Mouse (Mus musculus) limb, embryonic 15.5 days (tissue): Measurements from ENCODE around the gene Kl. TPM values are rescaled to one million over a fixed set of nuclear protein-coding genes. Genes with fewer than 3 reads are reported as not detected.

ENCODE experiments used
- ATAC-seq: fragments of 200-750 bp; cut with Nextera tagmentation; 2 replicates; pipeline ENCODE4 v1.8.0; 2017; ENCODE audit warnings: low read depth, moderate TSS enrichment; ENCODE audit not compliant: insufficient number of reproducible peaks, low FRiP score, low TSS enrichment
- H3K27ac ChIP-seq: fragments of 300-500 bp; sonication (generic); 2 replicates; pipeline ENCODE4 v1.5.1; 2015; ENCODE audit warnings: moderate library complexity, mild to moderate bottlenecking, inconsistent platforms
- H3K27me3 ChIP-seq: fragments of 300-500 bp; sonication (generic); 2 replicates; pipeline ENCODE4 v1.6.1; 2015; ENCODE audit warnings: inconsistent platforms
- H3K36me3 ChIP-seq: fragments of 300-500 bp; sonication (generic); 2 replicates; pipeline ENCODE4 v1.6.1; 2015; ENCODE audit warnings: inconsistent platforms
- H3K4me1 ChIP-seq: fragments of 300-500 bp; sonication (generic); 2 replicates; pipeline ENCODE4 v1.6.1; 2015; ENCODE audit warnings: inconsistent platforms
- H3K4me2 ChIP-seq: fragments of 300-500 bp; sonication (generic); 2 replicates; pipeline ENCODE4 v1.6.1; 2015; ENCODE audit warnings: mild to moderate bottlenecking, inconsistent platforms
- H3K4me3 ChIP-seq: fragments of 300-500 bp; sonication (generic); 2 replicates; pipeline ENCODE4 v1.5.1; 2015; ENCODE audit warnings: mild to moderate bottlenecking, inconsistent platforms
- H3K9ac ChIP-seq: fragments of 300-500 bp; sonication (generic); 2 replicates; pipeline ENCODE4 v1.6.1; 2015; ENCODE audit warnings: inconsistent platforms
- H3K9me3 ChIP-seq: fragments of 300-500 bp; sonication (generic); 2 replicates; pipeline ENCODE4 v1.6.1; 2016; ENCODE audit warnings: inconsistent platforms
- WGBS: fragments of 180-500 bp; shearing (Covaris S2); methylation state at CpG from one replicate; pipeline ENCODE4 v1.1.7; 2015; 5-methylcytosine and 5-hydroxymethylcytosine counted together
- polyA plus RNA-seq: library from polyadenylated mRNA; unstranded; fragments of >200 nt; fragmentation: Nextera tagmentation; extraction: Ambion mirVana; gene quantifications from 2 replicates; pipeline ENCODE4 v1.2.1, GENCODE M21; 2015

Gene Kl
- polyA plus RNA-seq, 1 experiment from 2014 or later: 0.29 TPM

GRCm38 (mm10) chr5:151042911-151043310 is 90.5 kb downstream of the Kl start:
- Histone ChIP-seq H3K4me2 (no peak overlapping the region), H3K9me3 (no peaks in the 10 kb centered on the region), H3K4me3 (no peak overlapping the region), H3K27me3 (no peaks in the 10 kb centered on the region), H3K4me1 (peaks cover 12% of the 10 kb centered on the region), H3K27ac (no peak overlapping the region), H3K36me3 (peaks cover 43% of the 10 kb centered on the region), H3K9ac (no peak overlapping the region)
- no peak for ATAC-seq
- 95% methylated on average over 5 of the region's 5 CpGs for WGBS
